Mouse (Mus musculus): ENCODE data around the gene Ccl6.

The Ccl6 gene

GRCm38 (mm10) chr11:83592853-83593252 lies at the start of gene Ccl6:
Gene Ccl6 (minus strand): TSS chr11:83593087.
- DNase-seq (ENCODE audit: low read depth) = no peak

- no peak for DNase-seq (ENCODE audit: low read depth)
These were observed 48.3 kb upstream of the Ccl6 start for GRCm38 (mm10) chr11:83641216-83641615.

GRCm38 (mm10) chr11:83640141-83640540 lies 47.3 kb upstream of the Ccl6 start:
- DNase-seq (ENCODE audit: low read depth) = no peak

GRCm38 (mm10) chr11:83639533-83639932 lies 46.6 kb upstream of the Ccl6 start:
- DNase-seq (ENCODE audit: low read depth) = peak; percentile 49

GRCm38 (mm10) chr11:83638934-83639333 lies 46.0 kb upstream of the Ccl6 start:
- no peak for DNase-seq (ENCODE audit: low read depth)

- no peak for DNase-seq (ENCODE audit: low read depth)
These were observed 43.9 kb upstream of the Ccl6 start for GRCm38 (mm10) chr11:83636742-83637235.

GRCm38 (mm10) chr11:83634898-83635297 lies 42.0 kb upstream of the Ccl6 start:
- DNase-seq (ENCODE audit: low read depth) = peak; percentile 40

GRCm38 (mm10) chr11:83634425-83634824 lies 41.5 kb upstream of the Ccl6 start:
- no peak for DNase-seq (ENCODE audit: low read depth)

GRCm38 (mm10) chr11:83632744-83633143 lies 39.9 kb upstream of the Ccl6 start:
- DNase-seq (ENCODE audit: low read depth) = peak; percentile 82

GRCm38 (mm10) chr11:83631065-83631464 lies 38.2 kb upstream of the Ccl6 start:
- DNase-seq (ENCODE audit: low read depth) = no peak

- DNase-seq (ENCODE audit: low read depth) = peak; percentile 43
These were observed 37.7 kb upstream of the Ccl6 start for GRCm38 (mm10) chr11:83630630-83631029.

GRCm38 (mm10) chr11:83628808-83629207 lies 35.9 kb upstream of the Ccl6 start:
- no peak for DNase-seq (ENCODE audit: low read depth)

GRCm38 (mm10) chr11:83623586-83623985 lies 30.7 kb upstream of the Ccl6 start:
- DNase-seq (ENCODE audit: low read depth) = peak; percentile 53

- no peak for DNase-seq (ENCODE audit: low read depth)
These were observed 26.1 kb upstream of the Ccl6 start for GRCm38 (mm10) chr11:83619037-83619436.

GRCm38 (mm10) chr11:83618238-83618637 lies 25.4 kb upstream of the Ccl6 start:
- DNase-seq (ENCODE audit: low read depth) = no peak

- DNase-seq (ENCODE audit: low read depth) = peak; percentile 34
These were observed 23.7 kb upstream of the Ccl6 start for GRCm38 (mm10) chr11:83616586-83616985.

GRCm38 (mm10) chr11:83610900-83611299 lies 18.0 kb upstream of the Ccl6 start:
- no peak for DNase-seq (ENCODE audit: low read depth)

- DNase-seq (ENCODE audit: low read depth) = peak; percentile 50
These were observed 13.5 kb upstream of the Ccl6 start for GRCm38 (mm10) chr11:83606396-83606795.

- no peak for DNase-seq (ENCODE audit: low read depth)
These were observed 12.6 kb upstream of the Ccl6 start for GRCm38 (mm10) chr11:83605535-83605934.

- no peak for DNase-seq (ENCODE audit: low read depth)
These were observed 11.8 kb upstream of the Ccl6 start for GRCm38 (mm10) chr11:83604698-83605097.

GRCm38 (mm10) chr11:83603399-83603798 lies 10.5 kb upstream of the Ccl6 start:
- DNase-seq (ENCODE audit: low read depth) = no peak

- DNase-seq (ENCODE audit: low read depth) = no peak
These were observed 7.7 kb upstream of the Ccl6 start for GRCm38 (mm10) chr11:83600576-83600975.

- DNase-seq (ENCODE audit: low read depth) = peak; percentile 18
These were observed 6.1 kb upstream of the Ccl6 start for GRCm38 (mm10) chr11:83598991-83599390.

GRCm38 (mm10) chr11:83598207-83598837 lies 5.4 kb upstream of the Ccl6 start:
- no peak for DNase-seq (ENCODE audit: low read depth)
